In genomic region chr4:155846871-155847578, GRCm38 (mm10) we compare ENCODE assay signal across 8 mouse cellular contexts. TPM values are rescaled to one million over a fixed set of nuclear protein-coding genes. Genes with fewer than 3 reads are reported as not detected.
DNase-seq lines count a peak whose midpoint lies in the region; ATAC-seq and TF ChIP-seq lines count a peak whose summit lies in the region.

Gene Dvl1 (plus strand): TSS chr4:155847402.

- peak; percentile 78; the same call in 1 of the 2 replicates for TF ChIP-seq POLR2A in CH12.LX (IDR thresholded peaks at IDR 0.05; ENCODE audit: low read depth, low read length)

- H3K4me3 ChIP-seq in CH12.LX (replicated peaks in 1 of 3; ENCODE audit: low read depth in 2 of 3, low read length in 2 of 3, poor library complexity in 1 of 3), result peak within 1 kb of the TSS; percentile 85 to 96 (median 89)
- H3K4me3 ChIP-seq in forebrain, embryonic 12.5 days (replicated peaks), result peak within 1 kb of the TSS; percentile 84
- peak within 1 kb of the TSS; percentile 77 for H3K4me3 ChIP-seq in heart, embryonic 16.5 days (ENCODE audit: low read length)
- H3K4me3 ChIP-seq in liver, embryonic 14.5 days (ENCODE audit: insufficient read depth in 1 of 2, low read depth in 2 of 2, low read length in 2 of 2), result peak within 1 kb of the TSS; percentile 67 to 94
- H3K4me3 ChIP-seq in stomach, embryonic 15.5 days (replicated peaks), result peak within 1 kb of the TSS; percentile 66

- dilution Hi-C loops in CH12.LX (cut with MboI; ENCODE audit: extremely low pct_ligation_motif_present, extremely low pct_unique_long_range_greater_than_20kb, low sequenced_read_pairs), result no loop called here

- DNase-seq in CH12.LX (ENCODE audit: extremely low read depth), result peak; percentile 72
- peak; percentile 81 for DNase-seq in c-Kit-positive CD71-positive TER-119-positive erythroid progenitor cells, embryonic 14.5 days (ENCODE audit: low spot score)
- DNase-seq in kidney, postnatal 36 days, result peak; percentile 91 to 96
- DNase-seq in liver, embryonic 14.5 days (ENCODE audit: low read depth in 3 of 3, low spot score in 3 of 3), result peak; percentile 66 to 75 (median 72)
- peak; percentile 96 for DNase-seq in neural tube, embryonic 10.5 days (ENCODE audit: extremely low spot score, low spot score)

- peak within 1 kb of the TSS; percentile 90 for H3K4me2 ChIP-seq in CH12.LX (ENCODE audit: insufficient read depth, low read depth, poor library complexity, severe bottlenecking)
- H3K4me2 ChIP-seq in forebrain, embryonic 12.5 days, result peak within 1 kb of the TSS; percentile 77
- H3K4me2 ChIP-seq in heart, embryonic 16.5 days (ENCODE audit: low read depth, low read length), result peak within 1 kb of the TSS; percentile 92
- peak within 1 kb of the TSS; percentile 99 for H3K4me2 ChIP-seq in liver, embryonic 14.5 days (ENCODE audit: low read depth)
- peak within 1 kb of the TSS; percentile 95 for H3K4me2 ChIP-seq in stomach, embryonic 15.5 days

- 2% methylated on average over 60 of the region's 65 CpGs for WGBS in forebrain, embryonic 12.5 days
- whole genome bisulfite sequencing in heart, embryonic 16.5 days, result 2% methylated on average over 62 of the region's 65 CpGs
- 5% methylated on average over 60 of the region's 65 CpGs for WGBS in liver, embryonic 14.5 days (ENCODE audit: insufficient replicate concordance)
- 3% methylated on average over 56 of the region's 65 CpGs for WGBS in stomach, embryonic 15.5 days

- TF ChIP-seq EP300 in CH12.LX (IDR thresholded peaks at IDR 0.05; ENCODE audit: low read length), result no peak
- no peak for TF ChIP-seq EP300 in liver, embryonic 14.5 days (IDR thresholded peaks at IDR 0.05; ENCODE audit: low read depth)

- peaks cover 9 to 31% of the 10 kb centered on the region in 2 experiments for H3K36me3 ChIP-seq in CH12.LX (replicated peaks in 1 of 2; ENCODE audit: control insufficient read depth in 1 of 2, insufficient read depth in 1 of 2, low read length in 1 of 2)
- H3K36me3 ChIP-seq in forebrain, embryonic 12.5 days (replicated peaks), result 0 out of 2 replicates have a peak, but pooled peaks cover 2% of the 10 kb centered on the region
- H3K36me3 ChIP-seq in heart, embryonic 16.5 days (ENCODE audit: control insufficient read depth, insufficient read depth), result no peaks in the 10 kb centered on the region
- H3K36me3 ChIP-seq in liver, embryonic 14.5 days (replicated peaks; ENCODE audit: control insufficient read depth, insufficient read depth, low read depth), result no peaks in the 10 kb centered on the region
- H3K36me3 ChIP-seq in stomach, embryonic 15.5 days, result 0 out of 2 replicates have a peak, but pooled peaks cover 3% of the 10 kb centered on the region

- peak in 1 of 2 experiments; percentile 74; a peak in 2 of 4 replicates for TF ChIP-seq CTCF in CH12.LX (conservative IDR thresholded peaks at IDR 0.05 in 1 of 2, IDR thresholded peaks at IDR 0.05 in 1 of 2; ENCODE audit: low read depth in 2 of 2, low read length in 2 of 2)
- TF ChIP-seq CTCF in liver, embryonic 14.5 days (IDR thresholded peaks at IDR 0.05; ENCODE audit: low read depth), result peak; percentile 45

- peak; percentile 94 for ATAC-seq in forebrain, embryonic 12.5 days (ENCODE audit: low FRiP score)
- ATAC-seq in heart, embryonic 16.5 days (replicated peaks; ENCODE audit: extremely low read depth, insufficient read depth, low FRiP score), result peak; percentile 92
- peak; percentile 92 for ATAC-seq in liver, embryonic 14.5 days (ENCODE audit: insufficient read depth)
- peak; percentile 91 for ATAC-seq in stomach, embryonic 15.5 days (ENCODE audit: insufficient read depth, low FRiP score, low read depth)

- no peaks in the 10 kb centered on the region for H3K27me3 ChIP-seq in CH12.LX (replicated peaks)
- peaks cover 6% of the 10 kb centered on the region; the same call in 1 of the 2 replicates for H3K27me3 ChIP-seq in forebrain, embryonic 12.5 days
- H3K27me3 ChIP-seq in heart, embryonic 16.5 days (ENCODE audit: control insufficient read depth, insufficient read depth, low read length), result no peaks in the 10 kb centered on the region
- peaks cover 6% of the 10 kb centered on the region for H3K27me3 ChIP-seq in liver, embryonic 14.5 days (ENCODE audit: control insufficient read depth, insufficient read depth, low read length)
- H3K27me3 ChIP-seq in stomach, embryonic 15.5 days (replicated peaks), result no peaks in the 10 kb centered on the region

- peaks cover 17 to 43% of the 10 kb centered on the region in 2 experiments for H3K4me1 ChIP-seq in CH12.LX (ENCODE audit: control insufficient read depth in 1 of 2, insufficient read depth in 2 of 2)
- peaks cover 33% of the 10 kb centered on the region for H3K4me1 ChIP-seq in forebrain, embryonic 12.5 days
- peaks cover 25% of the 10 kb centered on the region for H3K4me1 ChIP-seq in heart, embryonic 16.5 days (ENCODE audit: control insufficient read depth, insufficient read depth, low read length)
- peaks cover 11 to 12% of the 10 kb centered on the region in 2 experiments; a peak in 3 of 4 replicates for H3K4me1 ChIP-seq in liver, embryonic 14.5 days (replicated peaks; ENCODE audit: control insufficient read depth in 2 of 2, insufficient read depth in 2 of 2, low read length in 1 of 2)
- peaks cover 26% of the 10 kb centered on the region for H3K4me1 ChIP-seq in stomach, embryonic 15.5 days

- in situ Hi-C loops in CH12.LX (cut with MboI; ENCODE audit: low pct_ligation_motif_present, low pct_unique_long_range_greater_than_20kb, low sequenced_read_pairs), result no loop called here

- TF ChIP-seq RAD21 in CH12.LX (IDR thresholded peaks at IDR 0.05; ENCODE audit: low read depth, low read length), result no peak; the same call in 1 of the 2 replicates

- H3K9me3 ChIP-seq in CH12.LX (replicated peaks; ENCODE audit: low read length), result no peaks in the 10 kb centered on the region
- H3K9me3 ChIP-seq in forebrain, embryonic 12.5 days, result no peaks in the 10 kb centered on the region
- H3K9me3 ChIP-seq in heart, embryonic 16.5 days (replicated peaks; ENCODE audit: control insufficient read depth, low read length), result no peaks in the 10 kb centered on the region
- no peaks in the 10 kb centered on the region for H3K9me3 ChIP-seq in liver, embryonic 14.5 days (ENCODE audit: control insufficient read depth, low read length)
- no peaks in the 10 kb centered on the region for H3K9me3 ChIP-seq in stomach, embryonic 15.5 days

- H3K9ac ChIP-seq in CH12.LX (ENCODE audit: insufficient read depth, low read depth), result peak within 1 kb of the TSS; percentile 89
- peak within 1 kb of the TSS; percentile 90 for H3K9ac ChIP-seq in forebrain, embryonic 12.5 days
- peak within 1 kb of the TSS; percentile 91 for H3K9ac ChIP-seq in heart, embryonic 16.5 days (ENCODE audit: low read length)
- peak within 1 kb of the TSS; percentile 75 for H3K9ac ChIP-seq in liver, embryonic 14.5 days (replicated peaks)
- H3K9ac ChIP-seq in stomach, embryonic 15.5 days, result peak within 1 kb of the TSS; percentile 86

- H3K27ac ChIP-seq in CH12.LX (ENCODE audit: insufficient read depth, low read depth), result peak within 1 kb of the TSS; percentile 30; the same call in 1 of the 2 replicates
- H3K27ac ChIP-seq in forebrain, embryonic 12.5 days, result peak within 1 kb of the TSS; percentile 76
- H3K27ac ChIP-seq in heart, embryonic 16.5 days (ENCODE audit: low read length), result peak within 1 kb of the TSS; percentile 45; the same call in 1 of the 2 replicates
- no peak within 1 kb of the TSS for H3K27ac ChIP-seq in liver, embryonic 14.5 days
- peak within 1 kb of the TSS; percentile 77 for H3K27ac ChIP-seq in stomach, embryonic 15.5 days

- peaks cover 19% of the 10 kb centered on the region for H3K79me2 ChIP-seq in CH12.LX (replicated peaks; ENCODE audit: control insufficient read depth, extremely low read depth, insufficient read depth, poor library complexity, severe bottlenecking)

TF ChIP-seq in CH12.LX, 34 proteins besides CTCF, POLR2A, EP300 and RAD21 (continues in another document):
- TF ChIP-seq MEF2A (IDR thresholded peaks at IDR 0.05; ENCODE audit: borderline replicate concordance, low read depth, low read length) (peak; percentile 54; the same call in 1 of the 2 replicates), PAX5 (IDR thresholded peaks at IDR 0.05; ENCODE audit: low read length) (no peak), MYC (IDR thresholded peaks at IDR 0.05; ENCODE audit: low read depth, low read length) (no peak), TCF12 (IDR thresholded peaks at IDR 0.05; ENCODE audit: low read depth, low read length) (peak; percentile 63; the same call in 1 of the 2 replicates), RCOR1 (conservative IDR thresholded peaks at IDR 0.05; ENCODE audit: low read depth, low read length) (no peak), NRF1 (IDR thresholded peaks at IDR 0.05; ENCODE audit: low read depth, low read length) (peak; percentile 92), SMC3 (IDR thresholded peaks at IDR 0.05; ENCODE audit: low read depth, low read length) (peak; percentile 35; the same call in 1 of the 2 replicates), POLR2AphosphoS2 (IDR thresholded peaks at IDR 0.05; ENCODE audit: low read depth, low read length) (0 out of 2 replicates have a peak, but pooled peaks have one; percentile 40), ZMIZ1 (IDR thresholded peaks at IDR 0.05; ENCODE audit: low read depth, low read length) (peak; percentile 68; the same call in 1 of the 2 replicates), ETS1 (conservative IDR thresholded peaks at IDR 0.05; ENCODE audit: low read depth, low read length) (no peak), USF1 (IDR thresholded peaks at IDR 0.05; ENCODE audit: low read depth, low read length) (no peak), KAT2A (IDR thresholded peaks at IDR 0.05; ENCODE audit: insufficient replicate concordance, low read length) (peak; percentile 54; the same call in 1 of the 2 replicates), USF2 (conservative IDR thresholded peaks at IDR 0.05; ENCODE audit: low read depth, low read length) (no peak), SIN3A (IDR thresholded peaks at IDR 0.05; ENCODE audit: low read length) (peak; percentile 55; the same call in 1 of the 2 replicates), MAX (IDR thresholded peaks at IDR 0.05; ENCODE audit: low read length) (0 out of 2 replicates have a peak, but pooled peaks have one; percentile 17), MAZ (IDR thresholded peaks at IDR 0.05; ENCODE audit: low read depth, low read length) (peak; percentile 81; the same call in 1 of the 2 replicates), ZKSCAN1 (IDR thresholded peaks at IDR 0.05; ENCODE audit: borderline replicate concordance, low read depth, low read length) (no peak), HCFC1 (IDR thresholded peaks at IDR 0.05; ENCODE audit: low read depth, low read length) (peak; percentile 46)

RNA-seq across cellular contexts. Expression of gene Dvl1, which starts in this region (rescaled TPM):
- total RNA-seq in CH12.LX (2012; rRNA removed) (52.1 and 55.1 TPM in 2 replicates), CH12.LX (2014; rRNA removed) (25.8 and 28.5 TPM in 2 replicates)
- polyA plus RNA-seq in CH12.LX (2012; ENCODE audit: insufficient read length, low read depth), result 21.4 and 23.9 TPM in 2 replicates
- 6.1 and 9.2 TPM in 2 replicates for polyA plus RNA-seq in forebrain, embryonic 12.5 days (2016; fragmentation: Nextera tagmentation; extraction: Ambion mirVana)
- 3.5 TPM in 2 replicates for polyA plus RNA-seq in heart, embryonic 16.5 days (2015; fragmentation: Nextera tagmentation; extraction: Ambion mirVana)
- 20.9 and 24.5 TPM in 2 replicates for polyA plus RNA-seq in liver, embryonic 14.5 days (2012; rRNA removed)
- polyA plus RNA-seq in liver, embryonic 14.5 days (2014; fragmentation: Nextera tagmentation; extraction: Ambion mirVana), result 2.8 and 3.9 TPM in 2 replicates
- 13.7 and 16.0 TPM in 2 replicates for polyA plus RNA-seq in stomach, embryonic 15.5 days (2015; fragmentation: Nextera tagmentation; extraction: Ambion mirVana)
